Mouse (Mus musculus) embryo, embryonic 10.5 days (tissue): Measurements from ENCODE around the gene Ankrd36.

Source experiments
- DNase-seq: peaks from one replicate; pipeline ENCODE4 v3.0.0-alpha.2; 2015; ENCODE audit warnings: low spot score

The Ankrd36 gene

DNA sequence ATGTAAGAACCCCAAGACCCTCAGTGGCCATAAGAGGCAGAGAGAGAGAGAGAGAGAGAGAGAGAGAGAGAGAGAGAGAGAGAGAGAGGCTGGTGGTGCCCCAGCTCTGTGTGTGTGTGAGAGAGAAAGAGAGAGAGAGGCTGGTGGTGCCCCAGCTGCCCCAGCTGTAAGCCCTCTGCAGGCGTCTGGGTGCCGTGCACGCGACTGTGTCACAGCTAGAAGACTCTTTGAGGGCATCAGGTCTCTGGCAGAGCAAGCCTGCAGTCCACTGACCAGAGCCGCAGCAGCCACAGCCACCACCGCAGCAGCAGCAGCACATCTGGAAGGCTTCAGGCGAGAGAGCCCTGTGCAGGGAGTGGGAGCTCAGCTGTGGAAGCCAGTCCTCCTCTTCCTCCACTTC is 114.8 kb downstream of the Ankrd36 start:
- DNase-seq, result no peak

GRCm38 (mm10) chr11:5691775-5692174 is 122.3 kb downstream of the Ankrd36 start:
- DNase-seq, result peak; percentile 74

- no peak for DNase-seq
Observed at GRCm38 (mm10) chr11:5700808-5701207, 131.3 kb downstream of the Ankrd36 start.

DNA sequence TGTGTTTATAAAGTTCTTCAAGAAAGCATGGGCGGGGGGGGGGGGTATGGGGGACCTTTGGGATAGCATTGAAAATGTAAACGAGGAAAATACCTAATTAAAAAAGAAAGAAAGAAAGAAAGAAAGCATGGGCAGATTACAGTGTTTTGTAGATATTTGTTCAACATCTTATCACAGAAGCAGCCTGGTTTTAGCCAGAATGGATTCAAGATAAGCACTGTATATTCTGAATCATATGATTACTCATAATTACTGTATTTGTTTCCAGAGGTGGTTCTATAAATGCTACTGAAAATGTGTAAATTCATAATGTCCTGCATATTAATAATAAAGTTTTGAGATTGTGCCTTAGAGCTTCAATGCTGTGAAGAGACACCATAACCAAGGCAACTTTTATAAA is 131.8 kb downstream of the Ankrd36 start:
- DNase-seq, result no peak

- DNase-seq, result no peak
Observed at GRCm38 (mm10) chr11:5701821-5702220, 132.3 kb downstream of the Ankrd36 start.

- DNase-seq, result no peak
Observed at GRCm38 (mm10) chr11:5702271-5702956, 132.9 kb downstream of the Ankrd36 start.

- no peak for DNase-seq
Observed at GRCm38 (mm10) chr11:5702957-5703332, 133.5 kb downstream of the Ankrd36 start.

DNA sequence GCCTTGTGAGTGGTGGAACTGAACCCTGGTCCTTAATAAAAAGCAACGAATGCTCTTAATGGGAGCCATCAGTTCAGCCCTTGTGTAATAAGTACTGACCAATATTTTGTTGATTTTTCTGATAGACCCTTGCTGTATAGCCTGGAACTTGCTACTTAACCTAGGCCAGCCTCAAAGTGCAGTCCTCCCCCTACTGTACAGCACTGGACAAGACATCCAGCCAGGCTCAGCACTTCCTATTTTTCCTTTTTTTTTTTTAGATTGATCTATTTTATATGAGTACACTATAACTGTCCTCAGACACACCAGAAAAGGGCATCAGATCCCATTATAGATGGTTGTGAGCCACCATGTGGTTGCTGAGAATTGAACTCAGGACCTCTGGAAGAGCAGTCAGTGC is 133.9 kb downstream of the Ankrd36 start:
- no peak for DNase-seq

- DNase-seq, result no peak
Observed at GRCm38 (mm10) chr11:5705972-5706371, 136.5 kb downstream of the Ankrd36 start.

- DNase-seq, result peak; percentile 12
Observed at GRCm38 (mm10) chr11:5706874-5707529, 137.5 kb downstream of the Ankrd36 start.

- peak; percentile 95 for DNase-seq
Observed at GRCm38 (mm10) chr11:5707530-5708353, 138.3 kb downstream of the Ankrd36 start.

- no peak for DNase-seq
Observed at GRCm38 (mm10) chr11:5715179-5715578, 145.7 kb downstream of the Ankrd36 start.

GRCm38 (mm10) chr11:5715630-5716105 is 146.2 kb downstream of the Ankrd36 start, which contains the start of gene Mrps24:
Gene Mrps24 (minus strand): TSS chr11:5715680.
- no peak for DNase-seq

DNA sequence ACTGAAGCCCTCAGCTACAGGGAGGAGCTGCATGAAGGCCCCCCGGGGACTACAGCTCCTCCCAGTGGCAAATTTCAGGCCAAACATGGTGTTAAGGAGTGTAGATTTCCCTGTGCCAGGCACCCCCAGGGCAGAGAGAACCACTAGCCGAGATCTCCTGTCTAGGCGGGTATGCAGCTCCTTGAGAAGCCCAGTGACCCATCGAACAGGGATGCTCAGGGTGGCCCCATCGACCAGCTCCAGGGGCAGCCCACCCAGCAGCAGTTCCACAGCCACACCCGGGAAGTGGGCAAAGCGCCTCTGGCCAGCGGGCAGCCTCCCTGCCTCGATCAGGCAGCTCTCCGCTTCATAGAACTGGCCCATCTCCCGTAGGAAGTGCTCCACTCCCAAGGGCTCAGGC is 146.8 kb downstream of the Ankrd36 start:
- DNase-seq, result no peak

- DNase-seq, result no peak
Observed at GRCm38 (mm10) chr11:5716938-5717705, 147.6 kb downstream of the Ankrd36 start.

DNA sequence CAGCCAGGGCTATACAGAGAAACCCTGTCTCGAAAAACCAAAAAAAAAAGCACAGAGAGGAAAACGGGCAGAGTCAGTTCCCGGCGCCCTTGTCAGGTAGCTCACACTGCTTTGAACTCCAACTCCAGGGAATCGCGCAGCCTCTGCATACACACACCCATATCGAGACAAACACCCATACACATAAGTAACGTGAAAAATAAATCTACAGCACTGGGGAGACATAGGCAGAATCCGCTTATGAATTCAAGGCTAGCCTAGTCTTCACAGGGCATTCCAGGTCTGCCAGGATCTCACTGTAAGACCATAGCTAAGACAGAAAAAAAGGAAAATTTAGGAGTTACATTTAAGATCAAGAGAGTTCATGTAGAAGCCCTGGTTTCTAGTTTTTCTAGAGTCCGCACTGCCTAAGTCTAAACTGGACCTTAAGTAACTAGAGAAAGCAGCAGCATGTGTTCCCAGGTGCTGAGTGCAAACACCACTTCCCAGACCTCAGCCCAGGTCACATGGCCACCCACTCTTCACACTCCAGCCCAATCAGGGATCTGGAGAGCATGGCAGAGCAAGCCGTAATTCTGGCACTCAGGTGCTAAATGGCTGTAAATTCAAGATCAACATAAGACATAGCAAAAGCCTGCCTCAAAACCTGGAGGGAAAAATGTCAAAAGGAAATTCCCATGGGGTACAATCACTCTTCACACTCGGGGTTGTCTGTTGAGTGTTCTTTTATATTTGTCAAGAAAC is 149.3 kb downstream of the Ankrd36 start:
- DNase-seq, result no peak

GRCm38 (mm10) chr11:5729582-5729981 is 160.1 kb downstream of the Ankrd36 start:
- no peak for DNase-seq

- no peak for DNase-seq
Observed at GRCm38 (mm10) chr11:5732401-5732800, 162.9 kb downstream of the Ankrd36 start.

GRCm38 (mm10) chr11:5734323-5734722 is 164.8 kb downstream of the Ankrd36 start:
- DNase-seq, result no peak

DNA sequence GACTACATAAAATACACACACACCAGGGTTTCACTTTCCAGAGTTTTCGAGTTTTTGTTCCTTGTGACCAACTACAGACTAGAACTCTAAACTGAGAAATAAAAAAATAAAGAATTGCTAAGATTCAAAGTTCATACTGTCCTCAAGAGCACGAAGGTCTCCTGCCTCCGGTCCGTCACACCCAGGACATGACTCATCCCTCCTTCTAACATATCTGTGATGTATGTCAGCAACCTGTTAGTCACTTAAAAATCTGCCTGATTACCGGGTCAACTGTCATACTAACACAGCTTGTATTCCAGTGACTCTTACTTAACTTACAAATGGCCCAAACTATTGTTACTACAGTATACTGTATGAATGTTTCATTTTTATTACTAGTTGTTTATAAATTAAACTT is 167.7 kb downstream of the Ankrd36 start:
- DNase-seq, result no peak
